Mouse (Mus musculus) erythroblast, adult 5-6 weeks (primary cell): ENCODE measurements around the gene Ppa2. TPM values are rescaled to one million over a fixed set of nuclear protein-coding genes. Genes with fewer than 3 reads are reported as not detected.

Experiments used
- ATAC-seq: replicated peaks from 2 replicates; pipeline ENCODE4 v1.8.0; 2016; ENCODE audit warnings: moderate number of reproducible peaks, mild to moderate bottlenecking, moderate TSS enrichment, inconsistent platforms; ENCODE audit not compliant: poor library complexity, low FRiP score, severe bottlenecking
- total RNA-seq, 2 experiments: library from RNA; stranded (forward) in 1 of 2; stranded (reverse) in 1 of 2; fragments of 150-400 nt in 1 of 2; fragments of 200-764, 138-1000 nt in 1 of 2; gene quantifications; 2 replicates each; pipeline versions ENCODE4 v1.2.3 to v1.2.4; 2015 to 2017; ENCODE audit warnings: low replicate concordance in 2 of 2

Gene Ppa2
- 14.4 and 16.1 TPM in 2 replicates for total RNA-seq (2015; ENCODE audit: low replicate concordance)
- 10.6 and 24.6 TPM in 2 replicates for total RNA-seq (2017; ENCODE audit: low replicate concordance)

DNA sequence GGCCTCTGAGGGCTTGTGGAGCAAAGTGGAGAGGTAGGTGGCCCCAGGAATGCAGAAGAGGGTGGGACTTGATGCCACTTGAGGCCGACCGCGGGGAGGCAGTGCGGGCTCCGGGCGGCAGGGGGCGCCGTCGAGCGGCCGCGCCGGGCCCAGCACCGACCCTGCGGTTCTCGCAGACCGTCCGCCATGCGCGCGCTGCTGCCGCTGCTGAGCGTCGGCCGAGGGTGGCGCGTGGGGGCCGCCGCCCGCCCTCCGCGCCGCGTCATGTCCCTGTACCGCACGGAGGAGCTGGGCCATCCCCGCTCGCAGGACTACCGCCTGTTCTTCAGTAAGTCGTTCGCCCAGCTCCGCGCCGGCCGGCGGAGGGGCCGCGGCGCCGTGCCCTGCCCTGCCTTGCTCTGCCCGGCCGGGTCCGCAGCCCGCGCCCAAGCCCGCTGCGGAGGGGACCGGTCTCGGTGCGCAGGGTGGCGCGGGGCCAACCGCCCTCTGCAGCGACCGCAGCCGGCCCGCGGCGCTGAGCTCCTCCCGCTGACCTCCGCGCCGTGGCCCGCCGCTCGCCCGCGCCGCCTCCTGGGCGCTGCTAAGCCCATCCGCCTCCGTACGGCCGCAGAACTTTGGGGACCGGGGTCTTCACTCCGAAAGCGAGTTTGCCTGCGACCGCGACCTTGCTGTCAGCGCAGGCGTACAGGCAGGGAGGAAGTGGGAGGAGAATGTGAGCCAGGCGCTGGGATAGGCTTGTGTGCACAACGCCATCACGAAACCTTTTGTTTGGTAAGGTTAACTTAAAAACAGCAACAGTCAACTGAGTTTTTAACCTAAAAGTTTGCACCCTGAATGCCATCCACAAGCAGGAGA is at the start of gene Ppa2:
TSS of gene Ppa2 (plus strand) at position 157 of the 855 bp plus-strand sequence.
- ATAC-seq = peak; percentile 75

DNA sequence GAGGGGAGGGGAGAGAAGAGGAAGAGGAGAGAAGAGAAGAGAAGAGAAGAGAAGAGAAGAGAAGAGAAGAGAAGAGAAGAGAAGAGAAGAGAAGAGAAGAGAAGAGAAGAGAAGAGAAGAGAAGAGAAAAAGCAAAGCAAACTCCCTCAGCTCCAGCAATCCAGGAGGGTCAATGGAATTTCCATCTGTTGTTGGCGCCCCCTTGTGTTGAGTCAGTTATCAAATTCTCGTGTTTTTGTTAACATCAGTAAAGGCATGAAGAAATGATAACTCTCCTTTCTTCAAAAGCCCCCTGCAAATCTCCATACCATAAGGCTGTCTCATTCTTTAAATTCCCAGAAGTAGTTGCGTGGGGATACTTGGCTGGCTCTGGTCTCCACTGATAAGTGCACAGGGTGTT is 38.0 kb upstream of the Ppa2 start:
- ATAC-seq = no peak

DNA sequence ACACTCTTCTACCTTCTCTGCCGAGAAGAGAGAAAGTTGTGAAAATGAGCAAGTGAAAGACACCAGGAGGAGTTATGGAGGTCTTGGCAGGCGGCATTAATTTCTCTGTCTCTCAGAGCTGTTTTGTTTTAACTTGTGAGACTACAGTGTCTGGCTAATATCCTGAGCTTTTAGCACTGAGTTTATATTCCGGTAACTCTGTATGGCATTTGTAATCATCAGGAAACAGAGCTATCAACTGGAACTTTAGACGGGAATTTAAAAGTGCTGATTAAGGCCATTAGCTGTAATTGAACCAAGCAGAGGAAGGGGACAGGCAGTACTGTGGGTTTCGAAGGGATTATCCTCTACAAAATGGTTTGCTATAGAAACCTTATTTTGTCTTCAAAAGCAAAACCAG is 25.3 kb upstream of the Ppa2 start:
- no peak for ATAC-seq

DNA sequence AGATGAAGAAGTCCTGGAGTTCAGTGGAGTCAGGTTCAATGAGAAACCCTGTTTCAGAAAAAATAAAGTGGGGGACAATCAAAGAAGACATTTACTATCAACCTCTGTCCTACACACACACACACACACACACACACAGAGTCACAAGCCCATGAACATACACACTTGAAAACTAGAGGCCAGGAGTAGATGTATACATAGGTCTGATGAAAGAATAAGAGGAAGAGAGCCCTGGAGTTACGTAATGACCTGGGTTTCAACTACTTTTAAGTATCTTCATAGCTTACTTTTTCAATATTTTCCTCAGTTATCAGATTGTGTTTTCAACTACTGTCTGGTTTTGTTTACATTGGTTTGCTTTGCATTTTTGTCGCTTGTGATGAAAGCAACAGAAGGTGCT is 21.1 kb upstream of the Ppa2 start:
- ATAC-seq = no peak

DNA sequence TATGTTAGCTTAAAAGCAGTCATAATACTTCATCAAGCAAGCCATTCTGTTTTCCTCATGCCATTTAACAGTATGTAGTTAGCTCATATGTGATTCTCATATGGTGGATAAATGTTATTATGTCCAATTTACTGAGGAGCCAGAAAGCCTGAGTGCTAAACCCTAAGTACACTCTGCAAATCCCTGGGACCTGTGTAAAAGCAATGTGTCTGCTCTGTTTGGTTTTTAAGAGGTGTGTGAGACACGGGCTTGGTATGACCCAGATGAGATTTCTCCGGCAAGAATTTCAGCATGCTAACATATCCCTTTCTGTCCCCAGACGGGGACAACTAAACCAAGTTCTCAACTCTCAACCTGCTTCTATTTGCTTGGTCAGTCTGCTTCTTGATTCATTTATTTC is 5.6 kb upstream of the Ppa2 start:
- no peak for ATAC-seq

DNA sequence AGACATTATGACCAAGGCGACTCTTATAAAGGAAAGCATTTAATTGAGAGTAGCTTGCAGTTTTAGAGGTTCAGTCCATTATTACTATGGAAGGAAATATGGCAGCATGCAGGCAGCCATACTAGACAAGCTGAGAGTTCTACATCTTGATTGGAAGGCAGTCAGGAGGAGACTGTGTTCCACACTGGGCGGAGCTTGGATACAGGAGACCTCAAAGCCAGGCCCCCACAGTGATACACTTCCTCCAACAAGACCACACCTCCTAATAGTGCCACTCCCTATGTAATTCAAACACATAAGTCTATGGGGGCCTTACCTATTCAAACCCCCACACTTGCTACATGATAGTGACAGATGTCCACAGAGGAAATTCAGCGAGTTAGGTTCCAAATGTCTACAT is 1.5 kb upstream of the Ppa2 start:
- ATAC-seq = no peak

DNA sequence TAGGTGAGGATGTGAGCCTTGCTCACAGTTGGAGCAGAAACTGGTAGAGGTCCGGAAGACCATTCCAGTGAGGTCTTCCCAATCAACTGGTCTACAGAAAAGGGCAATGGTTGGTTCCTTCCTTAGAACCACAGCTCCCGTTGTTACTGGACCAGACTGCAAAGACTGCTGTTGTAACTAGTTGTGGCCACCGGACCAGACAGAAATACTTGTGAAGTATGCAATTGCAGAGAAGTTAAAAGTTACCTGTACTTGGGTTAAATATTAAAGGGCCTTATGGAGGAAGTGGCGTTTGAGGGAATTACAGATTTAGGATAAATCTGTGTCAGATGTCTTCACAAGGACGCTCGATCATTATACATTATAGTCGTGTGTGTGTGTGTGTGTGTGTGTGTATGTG is 551 bp upstream of the Ppa2 start:
- no peak for ATAC-seq

DNA sequence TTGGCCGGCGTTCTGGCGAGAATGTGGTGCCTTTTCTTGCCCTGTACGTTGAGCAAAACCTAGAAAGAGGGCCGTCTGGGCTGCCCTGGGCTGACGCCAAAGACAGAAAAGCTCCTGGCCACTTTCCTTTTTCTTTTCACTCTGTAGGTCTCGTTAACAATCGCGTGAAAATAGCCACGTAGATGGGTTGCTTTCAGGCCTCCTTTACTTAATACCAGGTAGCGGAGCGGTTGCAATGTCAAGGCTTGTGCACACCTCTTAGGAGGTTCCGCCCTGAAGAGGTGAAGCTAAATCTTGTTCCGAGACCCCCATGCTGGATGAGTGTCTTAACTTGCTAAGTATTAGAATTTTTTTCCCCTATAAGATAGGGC is 884 bp downstream of the Ppa2 start:
- ATAC-seq = no peak

DNA sequence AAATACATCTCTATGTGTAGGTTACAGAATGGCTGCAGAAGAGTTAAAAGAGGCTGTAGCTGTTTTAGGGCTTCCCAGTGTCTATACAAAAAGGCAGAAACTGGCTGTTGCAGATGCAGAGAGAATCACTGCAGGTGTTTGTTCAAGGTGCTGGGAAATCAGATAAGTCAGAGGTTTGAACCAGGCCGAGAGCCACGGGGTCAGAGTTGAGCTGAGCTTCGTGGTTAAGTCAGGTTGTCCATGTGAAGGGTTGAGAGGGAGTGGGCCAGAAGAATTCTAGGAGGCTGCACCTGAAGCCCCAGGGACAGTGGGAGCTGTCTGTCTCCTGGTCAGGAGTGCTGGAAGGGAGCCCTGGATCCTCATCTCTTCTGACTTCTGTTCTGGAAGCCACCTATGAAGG is 2.4 kb downstream of the Ppa2 start:
- no peak for ATAC-seq

DNA sequence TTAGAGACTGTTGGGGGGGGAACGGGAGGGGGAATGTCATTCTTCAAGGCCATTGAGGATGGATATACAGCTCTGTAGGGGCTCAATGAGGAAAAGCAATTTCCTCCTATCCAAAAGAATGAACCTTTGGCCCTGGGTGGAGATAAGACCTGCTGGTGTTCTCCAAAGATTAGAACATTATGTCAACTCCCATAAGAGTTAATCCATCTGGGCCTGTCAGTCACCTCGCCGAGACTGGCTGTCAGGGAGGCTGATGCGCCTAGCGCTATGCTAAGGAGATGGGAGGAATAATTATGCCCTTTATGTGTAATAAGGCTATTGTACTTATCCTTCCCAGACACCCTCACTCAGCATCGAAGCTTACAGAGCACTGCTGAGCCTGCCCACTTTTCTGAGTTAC is 2.9 kb downstream of the Ppa2 start:
- ATAC-seq = no peak

DNA sequence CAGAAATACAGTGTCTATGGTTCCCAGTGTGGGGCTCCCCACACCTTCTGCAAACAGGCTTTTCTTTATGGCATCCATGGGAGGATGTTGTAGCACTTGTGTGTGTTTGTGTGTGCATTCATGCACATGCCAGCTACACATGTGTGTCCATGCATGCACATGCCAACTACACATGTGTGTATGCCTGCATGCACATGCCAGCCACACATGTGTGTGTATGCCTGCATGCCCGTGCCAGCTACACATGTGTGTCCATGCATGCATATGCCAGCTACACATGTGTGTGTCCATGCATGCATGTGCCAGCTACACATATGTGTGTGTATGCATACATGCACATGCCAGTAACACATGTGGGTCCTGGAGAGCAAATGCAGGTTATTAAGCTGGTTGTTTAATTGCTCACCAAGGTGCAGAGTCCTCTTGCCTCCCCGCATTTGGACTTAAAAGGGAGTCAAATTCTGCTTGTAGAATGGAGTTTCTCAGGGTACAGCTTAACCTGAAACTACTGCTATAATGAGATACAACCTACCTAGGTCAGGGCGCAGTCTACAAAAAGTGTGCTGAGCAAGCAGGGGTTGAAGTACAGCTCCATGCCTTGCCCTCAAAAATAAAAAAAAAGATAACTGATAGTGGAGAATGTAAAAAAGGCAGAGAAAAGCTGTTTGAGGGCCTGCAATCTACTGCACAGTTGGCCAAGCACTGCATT is 3.7 kb downstream of the Ppa2 start:
- ATAC-seq = no peak

DNA sequence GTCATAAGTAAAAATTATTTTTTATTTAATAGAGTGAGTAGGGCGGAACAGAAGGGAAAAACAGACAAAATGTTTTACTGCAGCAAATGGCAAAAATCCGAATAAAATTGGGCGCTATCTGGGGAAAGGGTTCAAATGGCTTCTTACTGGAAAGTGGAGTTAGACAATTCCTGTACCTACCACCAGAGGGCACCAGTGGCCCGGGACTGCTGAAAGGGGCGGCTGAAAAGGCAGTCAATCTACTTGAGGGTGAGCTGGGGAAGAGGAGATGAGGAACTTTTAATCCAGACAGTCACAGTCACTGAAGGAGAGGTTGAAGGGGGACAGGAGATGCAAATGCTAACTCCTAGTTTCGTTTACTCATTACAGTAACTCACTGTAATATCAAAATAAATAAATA is 4.6 kb downstream of the Ppa2 start:
- ATAC-seq = peak; percentile 62

DNA sequence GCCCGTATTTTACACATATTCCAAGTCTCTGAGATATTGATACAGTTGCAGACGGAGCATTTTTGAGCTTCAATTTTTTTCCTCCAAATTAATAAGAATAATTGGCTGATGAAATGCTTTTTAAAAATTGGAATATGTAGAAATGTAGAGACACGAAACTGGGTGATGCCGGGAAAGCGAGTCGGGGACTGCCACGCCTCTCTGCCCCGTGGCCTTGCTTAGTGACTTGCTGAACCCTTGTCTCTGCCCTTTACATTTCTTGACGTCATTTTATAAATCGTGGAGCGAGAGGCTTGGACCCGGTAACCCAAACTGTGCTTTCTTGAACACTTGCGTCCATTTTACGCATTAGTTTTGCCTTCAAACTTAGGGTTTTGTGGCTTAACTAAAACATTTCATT is 5.1 kb downstream of the Ppa2 start:
- no peak for ATAC-seq

DNA sequence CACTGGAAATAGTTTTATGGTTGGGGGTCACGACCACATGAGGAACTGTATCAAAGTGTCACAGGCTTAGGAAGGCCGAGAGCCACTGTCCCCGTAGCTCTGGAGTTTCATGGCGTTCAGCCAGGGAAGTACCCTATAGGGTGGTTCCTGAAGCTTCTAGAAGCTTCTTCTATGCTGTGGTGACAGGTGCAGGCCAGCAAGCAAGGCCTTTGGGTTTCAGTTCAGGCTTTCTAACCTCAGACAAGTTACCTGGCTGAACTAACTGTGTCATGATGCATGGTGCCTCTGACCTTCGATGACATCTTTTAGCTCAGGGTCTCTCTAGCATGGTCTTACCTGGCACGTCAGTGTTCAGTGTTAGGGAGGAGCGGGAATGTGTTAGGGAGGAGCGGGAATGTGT is 5.7 kb downstream of the Ppa2 start:
- no peak for ATAC-seq

DNA sequence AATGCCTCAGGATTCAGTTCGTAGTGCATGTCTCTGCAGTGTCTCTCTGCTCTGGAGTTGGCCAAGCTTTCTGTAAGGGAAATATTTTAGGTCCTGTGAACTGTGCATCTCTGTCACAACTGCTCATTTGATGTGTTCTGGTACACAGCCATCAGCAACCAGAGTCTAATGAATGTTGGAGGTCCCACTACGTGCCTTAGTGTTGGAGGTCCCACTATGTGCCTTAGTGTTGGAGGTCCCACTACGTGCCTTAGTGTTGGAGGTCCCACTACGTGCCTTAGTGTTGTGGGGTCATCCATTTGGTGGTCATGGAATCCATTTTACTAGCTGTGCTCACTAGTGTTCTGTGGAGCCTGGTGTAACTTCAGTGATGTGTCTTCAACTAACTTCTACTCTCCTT is 7.9 kb downstream of the Ppa2 start:
- ATAC-seq = no peak

DNA sequence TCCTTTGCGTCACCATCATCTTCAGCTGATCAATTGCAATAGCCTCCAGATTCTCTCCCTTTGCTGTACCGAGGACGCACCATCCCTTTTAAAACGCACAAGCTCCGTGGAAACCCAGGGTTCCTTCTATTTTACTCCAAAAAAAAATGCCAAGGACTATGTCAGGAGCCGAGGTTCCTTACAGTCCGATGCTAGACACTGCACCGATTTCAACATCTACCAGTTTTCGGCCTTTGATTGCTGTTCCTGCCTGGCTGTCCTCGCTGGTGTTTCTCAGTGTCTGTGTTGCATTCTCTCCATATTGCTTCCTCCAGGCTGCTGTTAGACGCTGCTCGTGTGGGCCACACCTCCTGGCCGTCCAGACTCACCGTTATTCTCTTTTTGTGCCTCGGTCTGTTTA is 8.7 kb downstream of the Ppa2 start:
- ATAC-seq = no peak

DNA sequence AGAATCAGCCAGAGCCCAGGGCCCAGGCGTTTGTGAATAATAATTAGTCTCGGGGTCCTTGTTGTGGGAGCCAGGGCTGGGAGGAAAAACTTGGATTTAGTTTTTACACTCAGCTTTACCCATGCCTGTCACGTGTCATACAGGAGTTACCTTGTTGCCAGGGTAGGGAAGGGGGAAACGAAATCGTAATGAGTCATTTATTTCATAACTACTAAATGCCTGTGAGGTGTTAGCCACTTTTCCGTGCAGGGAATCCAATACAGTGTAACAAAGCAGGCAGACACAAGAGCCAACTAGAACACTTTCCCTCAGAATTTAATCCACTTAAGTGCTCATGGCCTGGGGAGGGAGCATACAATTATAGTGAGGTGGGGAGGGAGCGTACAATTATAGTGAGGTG is 9.9 kb downstream of the Ppa2 start:
- ATAC-seq = no peak

DNA sequence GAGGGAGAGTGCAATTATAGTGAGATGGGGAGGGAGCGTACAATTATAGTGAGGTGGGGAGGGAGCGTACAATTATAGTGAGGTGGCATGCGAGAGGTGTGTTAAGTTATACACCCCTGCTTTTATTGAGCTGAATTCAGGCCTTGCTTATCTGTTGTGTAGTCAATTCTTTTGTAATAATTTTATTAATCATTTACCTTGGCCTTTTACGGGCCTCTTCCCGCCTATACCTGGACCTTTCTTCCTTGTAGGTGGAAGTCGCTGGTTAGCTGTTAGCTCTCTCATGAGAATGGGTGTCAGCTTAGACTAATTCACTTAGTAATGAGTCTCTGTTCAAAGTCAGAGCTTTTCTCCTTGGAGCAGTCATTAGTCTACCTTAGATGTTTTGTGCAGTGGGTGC is 10.4 kb downstream of the Ppa2 start:
- no peak for ATAC-seq

DNA sequence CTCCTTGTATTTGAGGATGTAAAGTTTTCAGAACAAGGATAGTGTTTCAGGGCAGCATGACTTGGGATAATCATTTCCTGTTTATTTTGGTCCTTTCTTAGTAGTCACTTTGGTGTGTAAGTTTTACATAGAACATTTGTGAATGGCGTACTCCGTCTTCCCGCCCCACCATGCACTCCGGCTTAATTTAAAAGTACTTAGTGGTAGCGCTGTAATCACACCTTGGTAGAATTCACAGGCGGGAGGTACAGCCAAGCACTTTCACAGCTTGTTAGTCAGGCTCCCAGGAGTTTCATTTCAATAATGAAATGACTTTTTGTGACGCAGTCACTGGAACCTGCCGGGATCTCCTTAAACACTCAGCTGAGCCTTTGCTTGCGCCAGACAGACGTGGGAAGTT is 12.0 kb downstream of the Ppa2 start:
- no peak for ATAC-seq

DNA sequence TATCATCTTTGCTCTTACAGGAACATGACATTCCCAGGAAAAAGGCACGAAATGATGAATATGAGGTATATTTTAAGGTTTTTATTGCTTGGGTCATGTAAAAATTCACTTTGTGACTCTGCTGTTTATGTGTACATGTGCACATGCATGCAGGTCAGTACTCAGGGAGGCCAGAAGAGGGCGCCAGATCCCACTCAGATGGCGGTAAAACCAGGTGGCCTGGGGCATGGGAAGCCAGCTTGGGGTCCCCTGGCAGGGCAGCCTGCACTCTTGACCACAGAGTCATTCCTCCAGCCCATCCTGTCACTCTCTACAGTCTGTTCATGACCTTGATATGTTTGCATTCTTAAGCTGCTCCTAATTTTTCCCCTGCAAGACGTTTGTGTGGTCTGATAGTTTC is 12.6 kb downstream of the Ppa2 start:
- ATAC-seq = no peak

DNA sequence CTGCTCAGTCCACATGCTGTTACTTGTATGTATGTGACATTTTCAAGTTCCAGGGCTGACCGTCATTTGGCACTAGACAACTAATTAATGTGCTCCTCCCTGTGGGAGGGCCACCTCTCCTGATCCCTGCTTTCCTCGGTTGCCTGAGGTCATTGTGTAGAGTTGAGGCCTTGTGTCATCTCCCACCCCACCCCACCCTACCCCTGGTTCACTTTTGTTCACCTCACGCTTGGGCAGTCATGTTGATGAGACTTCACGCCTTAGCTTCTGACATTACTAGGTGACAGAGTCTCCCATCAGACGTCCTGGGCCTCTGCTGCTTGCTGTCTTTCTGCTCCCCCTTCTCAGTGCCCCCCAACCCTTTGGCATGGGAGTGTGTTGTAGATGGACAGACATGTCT is 15.2 kb downstream of the Ppa2 start:
- no peak for ATAC-seq
